Mouse (Mus musculus) embryonic fibroblast, embryonic 13.5 days (primary cell): Measurements from ENCODE around the gene Abca8a. TPM values are rescaled to one million over a fixed set of nuclear protein-coding genes. Genes with fewer than 3 reads are reported as not detected.

Experiments
- H3K27ac ChIP-seq: 2 replicates; pipeline ENCODE4 v1.5.1; 2012; ENCODE audit warnings: low read length, control low read depth, inconsistent platforms; ENCODE audit not compliant: insufficient read depth
- H3K4me1 ChIP-seq: 2 replicates; pipeline ENCODE4 v1.6.1; 2011; ENCODE audit warnings: low read length; ENCODE audit not compliant: control insufficient read depth, insufficient read depth
- H3K4me3 ChIP-seq: 2 replicates; pipeline ENCODE4 v1.5.1; 2011; ENCODE audit warnings: mild to moderate bottlenecking, control low read depth, low read length; ENCODE audit not compliant: insufficient read depth
- CTCF ChIP-seq: IDR thresholded peaks from 2 replicates; pipeline ENCODE4 v1.5.1; 2011; ENCODE audit warnings: mild to moderate bottlenecking, control low read depth, low read length, moderate library complexity, borderline replicate concordance; ENCODE audit not compliant: insufficient read depth
- POLR2A ChIP-seq: IDR thresholded peaks from 2 replicates; pipeline ENCODE4 v1.6.1; 2011; ENCODE audit warnings: low read depth, mild to moderate bottlenecking, control low read depth, low read length, moderate library complexity
- polyA plus RNA-seq: library from polyadenylated mRNA; stranded (reverse); fragments of >200 nt; gene quantifications from 2 replicates; pipeline ENCODE4 v1.2.4, GENCODE M21; 2011; ENCODE audit warnings: low read depth; ENCODE audit not compliant: missing spikeins, insufficient read length

The Abca8a gene
- 1.0 TPM in 1 of 2 replicates, not detected in the other for polyA plus RNA-seq

GRCm38 (mm10) chr11:110095858-110096257, at the start of gene Abca8a:
Abca8a (minus strand) TSS chr11:110095978.
- Histone ChIP-seq H3K4me1 (no peaks in the 10 kb centered on the region; the same call in 1 of the 2 replicates), H3K4me3 (no peak within 1 kb of the TSS), H3K27ac (peak within 1 kb of the TSS; percentile 34; the same call in 1 of the 2 replicates)
- no peak for TF ChIP-seq POLR2A
- no peak for TF ChIP-seq CTCF

GRCm38 (mm10) chr11:110145421-110145820, 49.6 kb upstream of the Abca8a start:
- TF ChIP-seq POLR2A = no peak
- no peak for TF ChIP-seq CTCF
- H3K27ac ChIP-seq = no peak overlapping the region
- no peaks in the 10 kb centered on the region for H3K4me1 ChIP-seq
- no peak overlapping the region for H3K4me3 ChIP-seq

- no peak for TF ChIP-seq POLR2A
- TF ChIP-seq CTCF = no peak
- H3K4me3 ChIP-seq = no peak overlapping the region
These were observed 35.0 kb upstream of the Abca8a start for GRCm38 (mm10) chr11:110130760-110131159.

GRCm38 (mm10) chr11:110111137-110111536, 15.4 kb upstream of the Abca8a start:
- H3K4me3 ChIP-seq = no peak overlapping the region
- no peak for TF ChIP-seq CTCF
- no peak for TF ChIP-seq POLR2A
- H3K27ac ChIP-seq = no peak overlapping the region
- no peaks in the 10 kb centered on the region for H3K4me1 ChIP-seq

More at GRCm38 (mm10) chr11:110130760-110131159, 35.0 kb upstream of the Abca8a start:
- Histone ChIP-seq H3K4me1 (no peaks in the 10 kb centered on the region), H3K27ac (no peak overlapping the region)

- Histone ChIP-seq H3K4me3 (no peak overlapping the region), H3K27ac (no peak overlapping the region)
- TF ChIP-seq CTCF = no peak
- TF ChIP-seq POLR2A = no peak
These were observed 5.7 kb upstream of the Abca8a start for GRCm38 (mm10) chr11:110101437-110101836.

GRCm38 (mm10) chr11:110098901-110099300, 3.1 kb upstream of the Abca8a start:
- no peak overlapping the region for H3K27ac ChIP-seq
- H3K4me3 ChIP-seq = no peak overlapping the region
- no peaks in the 10 kb centered on the region; the same call in 1 of the 2 replicates for H3K4me1 ChIP-seq
- no peak for TF ChIP-seq POLR2A
- no peak for TF ChIP-seq CTCF

More at GRCm38 (mm10) chr11:110101437-110101836, 5.7 kb upstream of the Abca8a start:
- H3K4me1 ChIP-seq = no peaks in the 10 kb centered on the region

GRCm38 (mm10) chr11:110097465-110097864, 1.7 kb upstream of the Abca8a start:
- Histone ChIP-seq H3K4me1 (no peaks in the 10 kb centered on the region; the same call in 1 of the 2 replicates), H3K4me3 (no peak overlapping the region), H3K27ac (no peak overlapping the region)
- no peak for TF ChIP-seq POLR2A
- TF ChIP-seq CTCF = no peak

GRCm38 (mm10) chr11:110094846-110095380, 865 bp downstream of the Abca8a start:
- no peak overlapping the region for H3K4me3 ChIP-seq
- H3K27ac ChIP-seq = no peak overlapping the region
- TF ChIP-seq POLR2A (no peak), CTCF (no peak)
- H3K4me1 ChIP-seq = no peaks in the 10 kb centered on the region; the same call in 1 of the 2 replicates

- Histone ChIP-seq H3K27ac (no peak overlapping the region), H3K4me1 (no peaks in the 10 kb centered on the region; the same call in 1 of the 2 replicates), H3K4me3 (no peak overlapping the region)
- TF ChIP-seq CTCF (no peak), POLR2A (no peak)
These were observed 1.5 kb downstream of the Abca8a start for GRCm38 (mm10) chr11:110094236-110094635.

- no peak overlapping the region for H3K4me3 ChIP-seq
- TF ChIP-seq CTCF (no peak), POLR2A (no peak)
- no peak overlapping the region for H3K27ac ChIP-seq
- H3K4me1 ChIP-seq = no peaks in the 10 kb centered on the region; the same call in 1 of the 2 replicates
These were observed 4.5 kb downstream of the Abca8a start for GRCm38 (mm10) chr11:110091328-110091727.
